Mouse (Mus musculus) thymus, adult 2 months (tissue): Measurements from ENCODE around the gene Cacna1c. TPM values are rescaled to one million over a fixed set of nuclear protein-coding genes. Genes with fewer than 3 reads are reported as not detected.
A peak's percentile ranks its signal among the peaks of the same experiment; 100 is the strongest.
"Not testable (repeated sequence)": the region's sequence is repeated elsewhere in the genome, so short reads cannot be mapped to it uniquely, and the experiment has no call there.

ENCODE experiments used
- DNase-seq: peaks from one replicate; pipeline ENCODE4 v3.0.0; 2021
- H3K27ac ChIP-seq: fragments of 200-500 bp; 2 replicates; pipeline ENCODE4 v1.5.1; 2012; ENCODE audit warnings: low read length, control low read depth; ENCODE audit not compliant: control insufficient read depth, insufficient read depth
- H3K27me3 ChIP-seq: fragments of 200-500 bp; 2 replicates; pipeline ENCODE4 v1.6.1; 2012; ENCODE audit warnings: mild to moderate bottlenecking, low read length, moderate library complexity, mixed read lengths; ENCODE audit not compliant: control insufficient read depth, insufficient read depth
- H3K36me3 ChIP-seq: fragments of 200-500 bp; 2 replicates; pipeline ENCODE4 v1.6.1; 2012; ENCODE audit warnings: mild to moderate bottlenecking, low read length, moderate library complexity; ENCODE audit not compliant: control insufficient read depth, insufficient read depth
- H3K4me1 ChIP-seq: fragments of 200-500 bp; replicated peaks from 2 replicates; pipeline ENCODE4 v1.6.1; 2012; ENCODE audit warnings: low read length; ENCODE audit not compliant: control insufficient read depth, insufficient read depth
- H3K4me3 ChIP-seq: fragments of 200-500 bp; 2 replicates; pipeline ENCODE4 v1.5.1; 2012; ENCODE audit warnings: mild to moderate bottlenecking, low read length, control low read depth, moderate library complexity; ENCODE audit not compliant: control insufficient read depth, insufficient read depth
- CTCF ChIP-seq: fragments of 200-500 bp; IDR thresholded peaks from 2 replicates; pipeline ENCODE4 v1.5.1; 2012; ENCODE audit warnings: mild to moderate bottlenecking, control low read depth, low read length, moderate library complexity, borderline replicate concordance; ENCODE audit not compliant: control insufficient read depth, poor library complexity, insufficient read depth; ENCODE audit errors: extremely low read depth
- POLR2A ChIP-seq: fragments of 200-500 bp; IDR thresholded peaks from 2 replicates; pipeline ENCODE4 v1.6.1; 2012; ENCODE audit warnings: mild to moderate bottlenecking, low read length, control low read depth, moderate library complexity; ENCODE audit not compliant: control insufficient read depth, poor library complexity, insufficient read depth; ENCODE audit errors: extremely low read depth
- WGBS: fragments of 180-500 bp; shearing (Covaris S2); methylation state at CpG from one replicate; pipeline ENCODE4 v1.1.7; 2018; 5-methylcytosine and 5-hydroxymethylcytosine counted together
- polyA plus RNA-seq: library from polyadenylated mRNA; depleted of rRNA; stranded (reverse); fragments of >200 nt; gene quantifications from 2 replicates; pipeline ENCODE4 v1.2.3, GENCODE M21; 2012

The Cacna1c gene
- polyA plus RNA-seq, 1 experiment = 4.8 TPM

DNA sequence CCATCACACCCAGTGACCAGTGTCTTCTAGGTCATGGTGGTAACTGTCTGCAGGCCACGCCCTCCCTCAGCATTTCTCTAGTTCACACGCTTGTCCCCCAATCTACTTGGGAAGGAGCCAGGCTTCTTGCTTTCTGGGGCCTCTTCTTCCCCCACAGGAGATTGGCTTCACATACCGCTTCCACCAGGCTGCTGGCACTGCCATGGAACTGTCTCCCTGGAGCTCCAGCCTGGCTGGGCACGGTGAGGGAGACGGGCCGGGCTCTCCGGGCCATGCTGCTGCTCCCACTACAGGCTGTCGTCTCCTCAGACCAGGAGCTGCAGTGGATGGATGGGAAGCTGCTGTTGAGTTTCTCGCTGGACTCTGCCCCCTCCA lies 600.5 kb downstream of the Cacna1c start:
- 88% methylated on average over 9 of the region's 9 CpGs for WGBS
- Histone ChIP-seq H3K4me3 (no peak overlapping the region), H3K27me3 (peaks cover 2% of the 10 kb centered on the region; the same call in 1 of the 2 replicates), H3K4me1 (no peaks in the 10 kb centered on the region), H3K27ac (no peak overlapping the region), H3K36me3 (no peaks in the 10 kb centered on the region)
- TF ChIP-seq POLR2A (no peak), CTCF (no peak)
- no peak for DNase-seq

- H3K4me3 ChIP-seq = no peak overlapping the region
- H3K27me3 ChIP-seq = peaks cover 2% of the 10 kb centered on the region; the same call in 1 of the 2 replicates
- 65% methylated on average over 10 of the region's 10 CpGs for WGBS
- DNase-seq = no peak
- no peaks in the 10 kb centered on the region for H3K4me1 ChIP-seq
- TF ChIP-seq POLR2A = no peak
- no peak for TF ChIP-seq CTCF
- H3K27ac ChIP-seq = no peak overlapping the region
- H3K36me3 ChIP-seq = no peaks in the 10 kb centered on the region
Measured at GRCm38 (mm10) chr6:118594833-118595680, 601.2 kb downstream of the Cacna1c start.

GRCm38 (mm10) chr6:118594070-118594469 lies 602.1 kb downstream of the Cacna1c start:
- H3K27ac ChIP-seq = no peak overlapping the region
- no peak overlapping the region for H3K4me3 ChIP-seq
- no peaks in the 10 kb centered on the region for H3K36me3 ChIP-seq
- no peaks in the 10 kb centered on the region for H3K4me1 ChIP-seq
- no peak for DNase-seq
- peaks cover 2% of the 10 kb centered on the region; the same call in 1 of the 2 replicates for H3K27me3 ChIP-seq
- no peak for TF ChIP-seq POLR2A
- no peak for TF ChIP-seq CTCF
- WGBS = 26% methylated on average over 10 of the region's 10 CpGs

- Histone ChIP-seq H3K4me1 (no peaks in the 10 kb centered on the region), H3K27ac (no peak overlapping the region), H3K36me3 (no peaks in the 10 kb centered on the region), H3K4me3 (no peak overlapping the region; the same call in 1 of the 2 replicates), H3K27me3 (peaks cover 2% of the 10 kb centered on the region; the same call in 1 of the 2 replicates)
- whole genome bisulfite sequencing = 2% methylated on average over 34 of the region's 34 CpGs
- TF ChIP-seq CTCF = no peak
- TF ChIP-seq POLR2A = no peak
- peak; percentile 12 for DNase-seq
Measured at GRCm38 (mm10) chr6:118593377-118594061, 602.7 kb downstream of the Cacna1c start.

DNA sequence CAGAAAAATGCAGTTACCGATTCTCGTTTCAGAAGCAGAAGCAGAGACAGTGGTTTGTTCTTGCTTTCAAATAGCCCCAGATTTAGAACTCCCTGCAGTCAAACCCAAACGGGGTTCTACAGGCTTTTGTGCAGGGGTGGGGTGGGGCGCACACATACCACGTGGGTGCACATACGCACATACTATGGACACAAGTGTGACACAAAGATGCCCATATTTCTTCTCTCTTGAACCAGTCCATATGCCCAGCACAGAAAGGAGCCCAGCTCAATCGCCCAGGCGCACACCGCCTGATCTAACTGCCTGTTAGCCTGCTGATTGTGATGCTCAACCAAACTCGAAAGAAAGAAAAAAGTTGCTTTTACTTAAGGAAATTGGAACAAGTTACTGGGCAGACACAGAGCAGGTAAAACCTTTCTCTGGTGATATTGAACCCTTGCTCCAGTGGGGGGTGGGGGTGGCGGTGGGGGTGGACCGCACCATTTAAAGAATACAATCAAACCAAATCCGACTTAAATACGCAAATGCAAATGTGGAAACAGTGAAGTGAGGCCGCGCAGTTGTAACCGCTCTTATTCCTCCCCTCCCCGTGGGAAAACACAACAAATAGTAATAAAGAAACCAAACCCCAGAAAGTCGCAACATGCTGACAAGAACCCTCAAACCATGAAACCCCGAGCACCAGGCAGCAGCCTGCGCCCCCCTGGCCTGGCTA lies 603.4 kb downstream of the Cacna1c start:
- TF ChIP-seq POLR2A = no peak
- TF ChIP-seq CTCF = no peak
- Histone ChIP-seq H3K36me3 (no peaks in the 10 kb centered on the region), H3K27me3 (peaks cover 2% of the 10 kb centered on the region; the same call in 1 of the 2 replicates), H3K4me1 (no peaks in the 10 kb centered on the region), H3K4me3 (no peak overlapping the region), H3K27ac (no peak overlapping the region)
- DNase-seq = no peak
- WGBS = 22% methylated on average over 21 of the region's 21 CpGs

- not testable (repeated sequence) for H3K4me3 ChIP-seq, H3K27ac ChIP-seq, H3K4me1 ChIP-seq, H3K27me3 ChIP-seq, H3K36me3 ChIP-seq, DNase-seq
- WGBS = 87% methylated on average over 4 of the region's 4 CpGs
Measured at GRCm38 (mm10) chr6:118578741-118579140, 617.5 kb downstream of the Cacna1c start.
